Mouse (Mus musculus): ENCODE data around the gene Trpc1. TPM values are rescaled to one million over a fixed set of nuclear protein-coding genes. Genes with fewer than 3 reads are reported as not detected.

Gene Trpc1
- polyA plus RNA-seq (2014; fragmentation: Illumina TruSeq; extraction: RNeasy Lipid Tissue Mini Kit (QIAGEN cat#74804); ENCODE audit: low read depth, low replicate concordance), result 55.1 TPM

GRCm38 (mm10) chr9:95750037-95750511 is at the start of gene Trpc1:
Trpc1 (minus strand) TSS chr9:95750375.

Other genes starting within 250 kb of the Trpc1 start
- gene U2surp, start 238.4 kb downstream of the Trpc1 start, polyA plus RNA-seq (2014; fragmentation: Illumina TruSeq; extraction: RNeasy Lipid Tissue Mini Kit (QIAGEN cat#74804); ENCODE audit: low read depth, low replicate concordance), result 98.2 TPM
- gene Paqr9, start 190.7 kb downstream of the Trpc1 start, polyA plus RNA-seq (2014; fragmentation: Illumina TruSeq; extraction: RNeasy Lipid Tissue Mini Kit (QIAGEN cat#74804); ENCODE audit: low read depth, low replicate concordance), result 67.1 TPM
- gene Pcolce2, start 112.8 kb downstream of the Trpc1 start, polyA plus RNA-seq (2014; fragmentation: Illumina TruSeq; extraction: RNeasy Lipid Tissue Mini Kit (QIAGEN cat#74804); ENCODE audit: low read depth, low replicate concordance), result 1.9 TPM
- gene Pls1, start 94.9 kb upstream of the Trpc1 start, polyA plus RNA-seq (2014; fragmentation: Illumina TruSeq; extraction: RNeasy Lipid Tissue Mini Kit (QIAGEN cat#74804); ENCODE audit: low read depth, low replicate concordance), result 111 TPM
- gene Atr, start 107.2 kb upstream of the Trpc1 start, polyA plus RNA-seq (2014; fragmentation: Illumina TruSeq; extraction: RNeasy Lipid Tissue Mini Kit (QIAGEN cat#74804); ENCODE audit: low read depth, low replicate concordance), result 23.3 TPM
- gene Xrn1, start 204.4 kb upstream of the Trpc1 start, polyA plus RNA-seq (2014; fragmentation: Illumina TruSeq; extraction: RNeasy Lipid Tissue Mini Kit (QIAGEN cat#74804); ENCODE audit: low read depth, low replicate concordance), result 22.4 TPM